Mouse (Mus musculus): Measurements from ENCODE around the gene Sim2. TPM values are rescaled to one million over a fixed set of nuclear protein-coding genes. Genes with fewer than 3 reads are reported as not detected.

Sim2 gene
- not detected for polyA plus RNA-seq (2014; fragmentation: Illumina TruSeq; extraction: RNeasy Lipid Tissue Mini Kit (QIAGEN cat#74804); ENCODE audit: low read depth, low replicate concordance)

DNA sequence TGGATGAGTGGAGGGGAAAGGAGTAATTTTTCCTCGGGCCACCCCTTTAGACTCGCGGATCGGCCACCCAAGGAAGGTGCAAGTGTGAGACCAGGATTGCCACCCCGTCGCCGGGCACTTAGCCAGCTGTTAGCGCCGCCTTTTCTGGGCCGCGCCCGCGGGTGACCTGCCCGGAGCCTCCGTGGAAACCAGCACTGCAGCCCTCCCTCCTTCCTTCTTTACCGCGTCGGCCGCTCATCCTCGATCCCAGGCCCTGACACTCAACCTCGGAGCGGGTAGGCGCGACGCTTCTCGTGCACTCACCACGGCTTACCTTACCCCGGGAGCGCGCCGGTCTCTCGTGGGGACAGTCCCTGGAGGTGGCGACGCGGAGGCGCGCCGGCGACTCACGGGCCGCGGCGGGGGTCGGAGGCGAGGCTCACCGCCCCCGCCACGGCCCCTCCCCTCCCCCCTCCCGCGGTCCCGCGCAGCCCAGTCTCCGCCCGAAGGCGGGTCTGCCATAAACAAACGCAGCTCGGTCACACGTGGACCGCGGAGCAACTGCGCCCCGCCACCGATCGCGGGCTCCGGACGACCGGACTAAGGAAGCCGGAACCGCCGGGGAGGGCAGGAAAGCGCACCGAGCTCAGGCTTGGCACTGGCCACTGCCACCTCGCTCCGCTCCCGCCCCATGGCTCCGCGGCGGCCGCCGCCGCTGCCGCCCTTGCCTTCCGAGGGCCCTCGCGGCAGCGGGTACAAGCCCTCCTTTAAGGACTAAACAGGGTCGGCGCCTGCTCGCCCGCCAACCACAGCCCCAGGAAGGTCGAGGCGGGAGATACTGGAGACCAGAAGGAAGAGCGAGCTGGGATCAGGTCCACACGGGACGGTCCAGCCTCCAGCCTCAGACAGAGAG lies at the start of gene Sim2:
Gene Sim2, plus strand, starts transcription at position 221 of the 892 bp plus-strand sequence.

Other genes starting within 250 kb of the Sim2 start
- gene Chaf1b, start 201.0 kb upstream of the Sim2 start, polyA plus RNA-seq (2014; fragmentation: Illumina TruSeq; extraction: RNeasy Lipid Tissue Mini Kit (QIAGEN cat#74804); ENCODE audit: low read depth, low replicate concordance), result not detected
- gene Cldn14, start 76.1 kb upstream of the Sim2 start, polyA plus RNA-seq (2014; fragmentation: Illumina TruSeq; extraction: RNeasy Lipid Tissue Mini Kit (QIAGEN cat#74804); ENCODE audit: low read depth, low replicate concordance), result 1.4 TPM
- gene Hlcs, start 228.6 kb downstream of the Sim2 start, polyA plus RNA-seq (2014; fragmentation: Illumina TruSeq; extraction: RNeasy Lipid Tissue Mini Kit (QIAGEN cat#74804); ENCODE audit: low read depth, low replicate concordance), result 5.2 TPM
- gene Ripply3, start 243.5 kb downstream of the Sim2 start, polyA plus RNA-seq (2014; fragmentation: Illumina TruSeq; extraction: RNeasy Lipid Tissue Mini Kit (QIAGEN cat#74804); ENCODE audit: low read depth, low replicate concordance), result 2.2 TPM